Mouse (Mus musculus) liver, adult 2 months (tissue): ENCODE data around the gene Gm11595. TPM values are rescaled to one million over a fixed set of nuclear protein-coding genes. Genes with fewer than 3 reads are reported as not detected.

Experiments
- DNase-seq: peaks from one replicate; pipeline ENCODE4 v3.0.0-alpha.2; 2011; ENCODE audit warnings: low read depth, low spot score; ENCODE audit errors: extremely low read depth
- H3K27ac ChIP-seq: fragments of 200-500 bp; replicated peaks from 2 replicates; pipeline ENCODE4 v1.5.1; 2012; ENCODE audit warnings: low read depth, mild to moderate bottlenecking, control low read depth, inconsistent platforms, low read length; ENCODE audit not compliant: insufficient read depth
- H3K27me3 ChIP-seq: fragments of 200-500 bp; 2 replicates; pipeline ENCODE4 v1.6.1; 2012; ENCODE audit warnings: mild to moderate bottlenecking, moderate library complexity, low read length, inconsistent platforms; ENCODE audit not compliant: control insufficient read depth, insufficient read depth
- H3K36me3 ChIP-seq: fragments of 200-500 bp; 2 replicates; pipeline ENCODE4 v1.6.1; 2012; ENCODE audit warnings: low read length, inconsistent platforms; ENCODE audit not compliant: control insufficient read depth, insufficient read depth
- H3K4me1 ChIP-seq: fragments of 200-500 bp; 2 replicates; pipeline ENCODE4 v1.6.1; 2011; ENCODE audit warnings: low read length; ENCODE audit not compliant: control insufficient read depth, insufficient read depth
- H3K4me3 ChIP-seq: fragments of 200-500 bp; 2 replicates; pipeline ENCODE4 v1.5.1; 2011; ENCODE audit warnings: low read depth, mild to moderate bottlenecking, control low read depth, low read length, moderate library complexity; ENCODE audit not compliant: insufficient read depth
- H3K79me2 ChIP-seq: fragments of 200-500 bp; 2 replicates; pipeline ENCODE4 v1.6.1; 2012; ENCODE audit warnings: inconsistent platforms, mild to moderate bottlenecking, low read length, moderate library complexity; ENCODE audit not compliant: control insufficient read depth, insufficient read depth
- H3K9ac ChIP-seq: fragments of 200-500 bp; 2 replicates; pipeline ENCODE4 v1.6.1; 2012; ENCODE audit warnings: low read depth, mild to moderate bottlenecking, control low read depth, inconsistent platforms, low read length
- CTCF ChIP-seq: fragments of 200-500 bp; IDR thresholded peaks from 2 replicates; pipeline ENCODE4 v1.5.1; 2011; ENCODE audit warnings: low read depth, low read length, control low read depth
- POLR2A ChIP-seq: fragments of 200-500 bp; IDR thresholded peaks from 2 replicates; pipeline ENCODE4 v1.6.1; 2011; ENCODE audit warnings: low read length, control low read depth; ENCODE audit not compliant: insufficient read depth; ENCODE audit errors: extremely low read depth
- WGBS: fragments of 180-500 bp; shearing (Covaris S2); methylation state at CpG from one replicate; pipeline ENCODE4 v1.1.7; 2018; 5-methylcytosine and 5-hydroxymethylcytosine counted together
- polyA plus RNA-seq: library from polyadenylated mRNA; depleted of rRNA; stranded (reverse); fragments of >200 nt; gene quantifications from 2 replicates; pipeline ENCODE4 v1.2.3, GENCODE M21; 2012; rRNA removed
- total RNA-seq: library from RNA; depleted of rRNA; stranded (reverse); fragments of >200 nt; gene quantifications from 2 replicates; pipeline ENCODE4 v1.2.3, GENCODE M21; 2014; rRNA removed

The Gm11595 gene
- total and polyA plus RNA-seq, 2 experiments: not detected

- Histone ChIP-seq H3K4me3 (no peak overlapping the region), H3K36me3 (no peaks in the 10 kb centered on the region), H3K27ac (no peak overlapping the region), H3K4me1 (no peaks in the 10 kb centered on the region), H3K9ac (no peak overlapping the region), H3K79me2 (no peaks in the 10 kb centered on the region), H3K27me3 (no peaks in the 10 kb centered on the region)
- 83% methylated on average over 2 of the region's 2 CpGs for WGBS
- no peak for TF ChIP-seq POLR2A
- TF ChIP-seq CTCF: no peak
- no peak for DNase-seq
Observed at GRCm38 (mm10) chr11:99724061-99724460, 48.7 kb downstream of the Gm11595 start.

Other genes with a start within 250 kb of the Gm11595 start
Only the 30 nearest of the 42 such genes appear.
- gene Krtap9-3, start 174.8 kb downstream of the Gm11595 start, total RNA-seq: not detected in 2 replicates
- gene Krtap9-3, start 174.8 kb downstream of the Gm11595 start, polyA plus RNA-seq: not detected in 2 replicates
- not detected in 2 replicates for gene Gm11938, start 169.6 kb downstream of the Gm11595 start, total RNA-seq
- gene Gm11938, start 169.6 kb downstream of the Gm11595 start, polyA plus RNA-seq: not detected in 2 replicates
- not detected in 2 replicates for gene Gm11937, start 162.7 kb downstream of the Gm11595 start, total RNA-seq
- gene Gm11937, start 162.7 kb downstream of the Gm11595 start, polyA plus RNA-seq: not detected in 2 replicates
- not detected in 2 replicates for gene Krtap2-4, start 158.1 kb downstream of the Gm11595 start, total RNA-seq
- gene Krtap2-4, start 158.1 kb downstream of the Gm11595 start, polyA plus RNA-seq: not detected in 2 replicates
- gene Gm11562, start 152.5 kb downstream of the Gm11595 start, total RNA-seq: not detected in 2 replicates
- gene Gm11562, start 152.5 kb downstream of the Gm11595 start, polyA plus RNA-seq: not detected in 2 replicates
- not detected in 2 replicates for gene Krtap4-1, start 144.7 kb downstream of the Gm11595 start, total RNA-seq
- not detected in 2 replicates for gene Krtap4-1, start 144.7 kb downstream of the Gm11595 start, polyA plus RNA-seq
- gene Krtap4-2, start 137.8 kb downstream of the Gm11595 start, total RNA-seq: not detected in 2 replicates
- not detected in 2 replicates for gene Krtap4-2, start 137.8 kb downstream of the Gm11595 start, polyA plus RNA-seq
- not detected in 2 replicates for gene Krtap4-7, start 128.8 kb downstream of the Gm11595 start, total RNA-seq
- gene Krtap4-7, start 128.8 kb downstream of the Gm11595 start, polyA plus RNA-seq: not detected in 2 replicates
- not detected in 2 replicates for gene Gm11555, start 122.7 kb downstream of the Gm11595 start, total RNA-seq
- not detected in 2 replicates for gene Gm11555, start 122.7 kb downstream of the Gm11595 start, polyA plus RNA-seq
- gene Gm11563, start 114.0 kb downstream of the Gm11595 start, total RNA-seq: not detected in 2 replicates
- not detected in 2 replicates for gene Gm11563, start 114.0 kb downstream of the Gm11595 start, polyA plus RNA-seq
- not detected in 2 replicates for gene Krtap4-6, start 107.0 kb downstream of the Gm11595 start, total RNA-seq
- not detected in 2 replicates for gene Krtap4-6, start 107.0 kb downstream of the Gm11595 start, polyA plus RNA-seq
- not detected in 2 replicates for gene Gm14190, start 82.2 kb downstream of the Gm11595 start, total RNA-seq
- not detected in 2 replicates for gene Gm14190, start 82.2 kb downstream of the Gm11595 start, polyA plus RNA-seq
- not detected in 2 replicates for gene Gm14180, start 38.6 kb downstream of the Gm11595 start, total RNA-seq
- gene Gm14180, start 38.6 kb downstream of the Gm11595 start, polyA plus RNA-seq: not detected in 2 replicates
- not detected in 2 replicates for gene Krtap4-8, start 7.8 kb upstream of the Gm11595 start, total RNA-seq
- gene Krtap4-8, start 7.8 kb upstream of the Gm11595 start, polyA plus RNA-seq: not detected in 2 replicates
- gene Krtap4-9, start 12.3 kb upstream of the Gm11595 start, total RNA-seq: not detected in 2 replicates
- not detected in 2 replicates for gene Krtap4-9, start 12.3 kb upstream of the Gm11595 start, polyA plus RNA-seq
- not detected in 2 replicates for gene Gm11596, start 20.6 kb upstream of the Gm11595 start, total RNA-seq
- not detected in 2 replicates for gene Gm11596, start 20.6 kb upstream of the Gm11595 start, polyA plus RNA-seq
- gene Gm11569, start 26.0 kb upstream of the Gm11595 start, total RNA-seq: not detected in 2 replicates
- not detected in 2 replicates for gene Gm11569, start 26.0 kb upstream of the Gm11595 start, polyA plus RNA-seq
- gene Gm11554, start 31.5 kb upstream of the Gm11595 start, total RNA-seq: not detected in 2 replicates
- gene Gm11554, start 31.5 kb upstream of the Gm11595 start, polyA plus RNA-seq: not detected in 2 replicates
- gene Krtap4-13, start 37.0 kb upstream of the Gm11595 start, total RNA-seq: not detected in 2 replicates
- not detected in 2 replicates for gene Krtap4-13, start 37.0 kb upstream of the Gm11595 start, polyA plus RNA-seq
- gene Gm11564, start 42.8 kb upstream of the Gm11595 start, total RNA-seq: not detected in 2 replicates
- gene Gm11564, start 42.8 kb upstream of the Gm11595 start, polyA plus RNA-seq: not detected in 2 replicates
- not detected in 2 replicates for gene 2300003K06Rik, start 65.2 kb upstream of the Gm11595 start, total RNA-seq
- not detected in 2 replicates for gene 2300003K06Rik, start 65.2 kb upstream of the Gm11595 start, polyA plus RNA-seq
- gene Krtap4-16, start 78.7 kb upstream of the Gm11595 start, total RNA-seq: not detected in 2 replicates
- not detected in 2 replicates for gene Krtap4-16, start 78.7 kb upstream of the Gm11595 start, polyA plus RNA-seq
- gene Gm11568, start 85.0 kb upstream of the Gm11595 start, total RNA-seq: not detected in 2 replicates
- gene Gm11568, start 85.0 kb upstream of the Gm11595 start, polyA plus RNA-seq: not detected in 2 replicates
- gene Gm11559, start 91.6 kb upstream of the Gm11595 start, total RNA-seq: not detected in 2 replicates
- not detected in 2 replicates for gene Gm11559, start 91.6 kb upstream of the Gm11595 start, polyA plus RNA-seq
- not detected in 2 replicates for gene Krtap9-1, start 100.5 kb upstream of the Gm11595 start, total RNA-seq
- not detected in 2 replicates for gene Krtap9-1, start 100.5 kb upstream of the Gm11595 start, polyA plus RNA-seq
- gene Gm11567, start 106.3 kb upstream of the Gm11595 start, total RNA-seq: 0.28 TPM in 1 of 2 replicates, not detected in the other
- not detected in 2 replicates for gene Gm11567, start 106.3 kb upstream of the Gm11595 start, polyA plus RNA-seq
- gene Krtap31-1, start 135.0 kb upstream of the Gm11595 start, total RNA-seq: not detected in 2 replicates
- gene Krtap31-1, start 135.0 kb upstream of the Gm11595 start, polyA plus RNA-seq: not detected in 2 replicates
- gene Gm11565, start 141.8 kb upstream of the Gm11595 start, total RNA-seq: not detected in 2 replicates
- not detected in 2 replicates for gene Gm11565, start 141.8 kb upstream of the Gm11595 start, polyA plus RNA-seq
- gene Krtap31-2, start 163.4 kb upstream of the Gm11595 start, total RNA-seq: not detected in 2 replicates
- gene Krtap31-2, start 163.4 kb upstream of the Gm11595 start, polyA plus RNA-seq: not detected in 2 replicates
- gene Krtap9-5, start 175.6 kb upstream of the Gm11595 start, total RNA-seq: not detected in 2 replicates
- not detected in 2 replicates for gene Krtap9-5, start 175.6 kb upstream of the Gm11595 start, polyA plus RNA-seq